Mouse (Mus musculus): ENCODE results near the gene Hmga2.

Gene Hmga2

DNA sequence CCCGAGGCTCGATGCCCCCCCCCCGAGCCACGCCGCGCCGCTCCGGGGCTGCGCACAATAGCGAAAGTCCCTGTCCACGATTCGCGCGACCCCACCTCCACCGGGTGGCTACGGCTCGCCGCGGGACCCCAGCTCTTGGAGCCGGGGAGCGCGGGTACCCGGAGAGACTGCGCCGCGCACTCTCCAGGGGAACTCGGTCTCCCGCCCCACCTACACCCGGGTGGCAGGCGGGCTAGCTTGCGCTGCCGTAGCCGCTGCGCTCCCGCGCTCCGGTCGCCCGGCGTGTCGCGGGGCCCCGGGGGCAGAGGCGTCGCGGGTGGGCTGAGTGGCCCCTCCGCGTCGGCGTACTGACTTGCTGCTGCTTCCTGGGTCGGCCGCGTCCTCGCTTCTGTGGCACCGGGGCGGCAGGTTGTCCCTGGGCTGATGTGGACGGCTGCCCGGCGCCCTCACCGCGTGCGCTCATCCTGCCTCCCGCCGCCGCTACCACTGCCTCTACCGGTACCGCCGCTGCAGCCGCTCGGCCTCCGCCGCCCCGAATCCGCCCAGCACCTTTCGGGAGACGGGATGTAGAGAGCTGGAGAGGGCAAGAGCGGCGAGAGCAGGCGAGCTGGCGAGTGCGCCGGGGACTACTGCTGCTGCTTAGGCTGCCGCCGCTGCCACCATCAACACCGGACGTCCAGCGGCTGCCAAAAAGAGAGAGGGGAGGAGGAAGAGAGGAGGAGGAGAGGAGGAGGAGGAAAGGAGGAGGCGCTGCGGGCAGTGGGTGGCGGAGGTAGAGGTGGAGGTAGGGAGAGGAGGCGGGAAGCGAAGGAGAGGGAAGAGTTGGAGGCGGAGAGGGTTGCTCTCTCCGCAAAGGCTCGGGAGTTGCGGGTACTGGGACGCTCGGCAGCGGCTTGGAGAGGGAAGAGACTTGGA is at the start of gene Hmga2:
Gene Hmga2 (minus strand): TSS at position 869 of the 915 bp plus-strand sequence.
- DNase-seq (ENCODE audit: low read depth, low spot score) = no peak

DNA sequence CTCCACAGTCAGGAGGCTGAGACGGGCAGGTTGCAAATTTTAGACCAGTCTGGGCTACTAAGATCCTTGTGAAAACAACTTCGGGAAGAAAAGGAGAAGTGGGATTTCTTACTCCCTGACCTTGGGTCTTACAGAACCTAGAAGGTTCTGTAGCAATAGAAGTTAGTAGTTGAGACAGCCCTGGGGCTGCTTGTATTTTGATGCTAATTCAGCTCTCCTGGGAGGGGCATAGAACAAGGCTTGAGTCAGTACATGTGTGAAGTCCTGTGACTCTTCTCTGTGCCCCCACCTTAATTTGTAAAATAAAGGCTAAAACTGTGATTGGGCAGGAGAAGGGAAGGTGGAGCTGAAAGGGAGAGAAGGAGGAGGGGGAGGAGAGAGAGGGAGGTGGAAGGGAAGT is 46.7 kb upstream of the Hmga2 start:
- DNase-seq (ENCODE audit: low read depth, low spot score) = no peak

DNA sequence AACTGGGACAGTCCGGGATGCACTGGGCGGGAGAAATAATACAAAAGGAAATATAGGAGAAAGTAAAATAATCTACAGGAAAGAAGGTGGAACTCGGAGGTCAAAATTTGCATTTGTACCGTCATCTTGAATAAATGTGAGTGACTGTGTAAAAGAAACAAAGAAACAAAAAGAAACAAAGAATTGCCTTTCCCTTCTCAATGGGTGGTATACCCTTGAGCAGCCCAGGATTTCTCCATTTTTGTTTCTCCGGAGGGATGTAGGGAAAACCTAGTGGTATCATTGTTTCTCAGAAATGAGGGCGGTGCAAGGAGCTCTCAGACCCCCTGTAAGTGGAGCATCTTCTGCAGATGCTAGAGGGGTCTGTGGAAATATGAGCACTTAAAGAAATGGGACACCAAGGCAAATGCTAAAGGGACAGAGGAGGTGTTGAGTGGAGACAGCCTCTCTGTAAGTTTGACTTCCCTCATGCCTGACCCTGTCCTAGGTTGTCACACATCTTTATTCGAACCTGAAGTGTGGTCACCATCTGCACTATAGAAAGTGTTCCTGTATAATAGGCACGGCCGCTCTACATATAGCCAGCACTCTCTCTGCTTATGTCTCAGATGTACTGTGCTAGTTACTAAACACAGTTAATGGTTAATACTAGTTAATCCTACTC is 45.8 kb upstream of the Hmga2 start:
- no peak for DNase-seq (ENCODE audit: low read depth, low spot score)

DNA sequence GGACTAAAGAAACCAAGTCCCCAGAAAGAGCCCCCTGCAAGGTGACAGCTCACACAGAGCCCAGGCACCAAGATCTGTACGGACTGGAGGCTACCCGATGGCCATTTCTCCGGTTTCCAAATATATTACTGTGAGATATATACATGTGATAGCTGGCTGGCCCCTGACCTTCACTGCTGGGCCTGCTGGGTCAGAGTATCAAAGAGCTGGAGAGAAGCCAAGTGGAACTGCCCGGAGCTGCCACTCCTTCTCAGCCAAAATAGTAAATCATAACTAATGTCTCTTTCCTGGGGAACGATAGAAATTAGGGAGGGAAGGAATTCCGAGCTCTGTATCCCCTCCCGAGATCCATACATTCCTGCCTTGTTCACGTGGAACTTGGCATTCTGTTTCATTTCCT is 40.0 kb upstream of the Hmga2 start:
- no peak for DNase-seq (ENCODE audit: low read depth, low spot score)

DNA sequence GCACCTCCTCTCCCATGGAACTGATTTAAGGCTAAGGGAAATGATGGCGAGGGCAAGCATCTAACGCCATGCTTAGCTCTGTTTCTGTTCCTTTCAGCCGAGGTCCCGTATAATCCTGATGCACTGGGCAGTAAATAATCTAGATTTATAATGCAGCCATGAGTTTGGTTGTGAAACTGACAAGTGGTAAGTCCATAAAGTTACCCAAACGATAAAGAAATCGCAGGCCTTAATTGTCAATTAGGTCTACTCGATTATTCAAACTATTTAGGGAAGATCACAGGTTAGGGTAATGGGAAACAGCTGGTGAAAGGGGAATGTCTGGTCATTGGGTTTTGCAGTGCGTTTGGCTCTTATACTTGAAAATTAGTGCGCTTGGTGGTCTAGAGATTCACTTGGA is 37.5 kb upstream of the Hmga2 start:
- DNase-seq (ENCODE audit: low read depth, low spot score) = no peak

DNA sequence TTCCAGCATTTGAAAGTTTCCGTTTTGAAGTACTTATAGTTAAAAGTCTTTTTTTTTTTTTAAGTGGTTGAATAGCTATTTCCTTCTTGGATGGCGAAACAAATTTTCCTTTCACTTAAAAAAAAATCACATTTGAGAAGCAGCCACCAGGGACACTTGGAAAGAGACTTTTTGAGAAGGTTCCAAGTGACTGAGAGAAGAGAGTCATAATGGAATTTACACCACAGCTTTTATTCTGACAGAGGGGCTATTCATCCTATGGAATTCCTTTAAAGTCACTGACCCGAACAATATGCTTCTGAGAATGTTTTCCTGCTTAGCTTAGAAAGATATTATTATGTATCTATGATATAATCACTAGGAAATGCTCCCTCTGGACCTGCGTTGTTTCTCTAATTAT is 36.7 kb upstream of the Hmga2 start:
- no peak for DNase-seq (ENCODE audit: low read depth, low spot score)

DNA sequence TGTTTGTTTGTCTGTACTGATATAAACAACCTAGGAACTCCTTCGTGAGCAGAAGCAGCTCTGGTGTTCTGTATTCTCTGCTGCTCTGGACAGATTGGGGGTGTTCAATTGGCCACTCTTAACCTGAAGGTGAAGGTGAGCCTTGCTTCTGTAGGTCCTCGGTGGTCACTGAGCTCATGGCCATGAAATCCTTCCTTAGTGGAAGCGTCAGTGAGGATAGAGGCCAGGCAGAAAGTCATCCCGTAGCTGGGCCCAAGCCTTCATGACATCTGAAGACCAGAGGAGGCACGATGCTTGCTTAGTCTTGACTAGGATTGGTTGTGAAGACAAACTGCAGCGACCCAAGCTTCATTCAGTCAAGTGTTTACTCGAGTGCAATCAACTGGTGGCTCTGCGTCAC is 35.9 kb upstream of the Hmga2 start:
- no peak for DNase-seq (ENCODE audit: low read depth, low spot score)

DNA sequence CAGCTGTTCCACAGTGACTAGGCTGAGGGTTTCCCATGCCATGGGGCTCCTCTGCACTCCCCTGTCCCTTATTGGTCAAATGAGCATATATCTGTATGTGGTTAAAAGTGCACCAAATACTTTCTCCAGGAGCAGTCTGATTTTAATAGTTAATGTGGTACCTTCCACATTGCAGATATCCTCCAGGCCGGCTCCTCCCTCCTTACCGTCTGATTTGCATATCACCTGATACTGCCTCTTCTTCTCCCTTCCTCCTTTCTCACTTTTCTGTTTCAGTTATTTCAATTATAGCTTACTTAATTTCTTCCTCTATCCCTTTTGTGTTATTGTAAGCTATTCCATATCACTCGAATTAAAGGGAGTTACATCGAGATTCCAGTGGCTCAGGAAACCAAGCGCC is 27.7 kb upstream of the Hmga2 start:
- no peak for DNase-seq (ENCODE audit: low read depth, low spot score)

DNA sequence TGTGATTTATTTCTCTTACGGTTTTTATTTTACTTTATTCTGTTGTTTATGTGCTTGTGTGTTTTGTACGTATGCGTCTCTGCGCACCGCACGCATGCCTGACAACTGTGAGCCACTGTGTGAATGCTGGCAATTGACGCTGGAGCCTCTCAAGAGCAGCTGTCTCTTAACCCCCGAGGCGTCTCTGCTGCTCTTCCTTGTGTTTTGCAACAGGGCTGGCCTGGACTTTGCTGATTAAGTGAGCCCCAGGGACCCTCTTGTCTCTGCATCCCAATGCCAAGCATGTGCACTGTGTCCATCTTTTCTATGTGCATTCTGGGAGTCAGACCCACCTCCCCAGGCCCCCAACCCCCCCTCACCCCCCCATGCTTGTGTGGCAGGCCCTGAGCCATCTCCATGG is 24.5 kb upstream of the Hmga2 start:
- DNase-seq (ENCODE audit: low read depth, low spot score) = no peak

DNA sequence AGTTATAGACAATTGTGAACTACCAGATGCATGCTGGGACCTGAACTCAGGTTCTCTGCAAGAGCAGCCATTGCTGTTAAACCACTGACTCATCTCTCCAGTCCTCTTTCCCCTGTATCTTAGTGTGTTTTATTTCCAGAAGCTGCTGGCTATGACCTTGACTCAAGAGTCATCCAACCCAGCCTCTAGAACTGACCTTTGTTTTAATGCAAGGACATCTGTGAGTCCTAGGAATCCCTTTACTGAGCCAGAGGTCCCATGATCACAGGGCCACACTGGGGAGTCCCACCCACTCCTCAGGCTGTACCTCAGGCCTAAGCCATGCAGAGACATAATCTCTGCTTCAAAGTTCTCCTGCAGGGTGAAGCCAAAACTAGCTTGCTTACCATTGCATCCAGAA is 21.8 kb upstream of the Hmga2 start:
- DNase-seq (ENCODE audit: low read depth, low spot score) = no peak

DNA sequence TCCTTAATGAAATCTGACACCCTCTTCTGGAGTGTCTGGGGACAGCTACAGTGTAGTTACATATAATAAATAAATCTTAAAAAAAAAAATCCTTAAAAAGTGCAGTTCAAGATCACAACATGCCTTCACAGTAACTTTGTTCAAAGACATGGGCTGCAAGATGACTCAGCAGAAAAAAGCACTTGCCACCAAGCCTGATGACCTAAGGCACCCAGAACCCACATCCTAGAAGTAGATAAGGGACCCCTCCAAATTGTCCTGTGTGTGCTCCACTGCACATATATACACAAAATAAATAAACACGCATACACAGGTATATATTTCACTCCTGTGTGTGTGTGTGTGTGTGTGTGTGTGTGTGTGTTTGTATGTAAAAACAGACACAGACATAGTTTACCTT is 18.4 kb upstream of the Hmga2 start:
- DNase-seq (ENCODE audit: low read depth, low spot score) = no peak

DNA sequence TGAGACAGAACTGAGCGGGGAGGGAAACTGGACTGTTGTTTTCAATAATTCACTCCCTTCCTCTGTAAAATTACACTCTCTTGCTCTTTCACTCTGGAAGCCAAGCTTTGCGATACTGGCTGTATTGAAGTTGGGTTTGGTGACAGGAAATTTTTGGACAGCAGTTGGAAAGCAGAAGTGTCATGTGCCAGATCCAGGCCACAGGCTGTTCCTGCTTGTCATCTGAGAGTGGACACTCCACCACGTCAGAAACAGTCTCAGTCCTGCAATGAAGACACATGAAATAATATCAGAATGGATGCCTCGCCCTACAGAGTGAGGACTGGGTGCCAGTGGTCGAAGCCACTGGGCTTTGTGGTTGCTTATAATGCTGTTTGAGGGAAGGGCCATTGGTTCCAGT is 15.2 kb upstream of the Hmga2 start:
- DNase-seq (ENCODE audit: low read depth, low spot score) = no peak

DNA sequence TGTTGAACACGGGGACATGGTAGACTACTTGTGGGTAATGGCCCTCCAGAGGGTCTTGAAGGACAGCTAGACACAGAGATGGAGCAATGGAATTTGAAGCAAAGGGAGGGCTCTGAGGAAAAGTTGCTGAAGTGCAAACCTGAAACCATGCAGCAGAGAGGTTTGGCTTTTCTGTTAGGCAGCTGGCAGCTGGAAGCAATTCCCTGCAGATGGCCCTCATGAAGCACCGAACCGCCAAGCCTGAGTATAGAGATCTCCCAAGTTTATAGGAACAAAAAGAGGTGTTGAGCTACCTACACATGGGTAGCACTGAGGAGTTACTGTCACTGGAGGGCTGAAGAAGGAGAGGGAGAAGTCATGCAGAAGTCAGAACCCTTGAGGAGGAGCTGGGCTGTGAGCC is 13.3 kb upstream of the Hmga2 start:
- no peak for DNase-seq (ENCODE audit: low read depth, low spot score)

DNA sequence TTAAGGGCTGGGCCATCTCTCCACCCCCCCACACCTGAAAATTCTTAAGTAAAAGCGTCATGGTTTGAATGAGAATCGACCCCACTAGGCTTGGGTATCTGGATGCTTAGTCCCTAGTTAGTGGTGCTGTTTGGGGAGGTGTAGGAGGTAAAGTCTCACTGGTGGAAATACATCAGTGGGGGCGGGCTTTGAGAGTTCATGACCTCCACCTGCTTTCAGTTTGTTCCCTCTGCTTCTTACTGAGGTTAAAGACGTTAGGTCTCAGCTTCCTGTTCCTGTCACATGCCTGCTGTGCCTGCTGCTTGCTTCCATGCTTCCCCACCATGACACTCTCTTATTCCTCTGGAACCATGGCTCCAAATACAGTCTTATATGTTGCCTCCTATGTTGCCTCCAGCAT is 12.3 kb upstream of the Hmga2 start:
- no peak for DNase-seq (ENCODE audit: low read depth, low spot score)

DNA sequence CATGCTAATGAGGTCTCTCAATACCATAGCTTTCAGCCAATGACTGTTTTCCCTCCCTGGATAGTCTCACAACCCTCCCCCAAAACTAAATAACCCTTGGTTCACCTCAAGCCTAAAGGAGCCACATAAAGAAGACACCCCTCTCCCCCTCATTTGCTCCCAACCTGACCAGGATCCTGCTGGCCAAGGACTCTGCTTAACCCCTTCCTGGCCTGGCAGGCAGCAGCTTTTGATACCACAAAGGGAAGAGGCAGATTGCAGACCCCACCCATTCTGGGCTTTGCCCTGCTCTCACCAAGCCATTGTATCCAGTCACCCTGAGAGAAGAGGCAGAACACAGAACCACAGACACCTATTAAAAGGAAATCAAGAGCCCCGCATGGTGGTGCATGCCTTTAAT is 11.6 kb upstream of the Hmga2 start:
- DNase-seq (ENCODE audit: low read depth, low spot score) = no peak

DNA sequence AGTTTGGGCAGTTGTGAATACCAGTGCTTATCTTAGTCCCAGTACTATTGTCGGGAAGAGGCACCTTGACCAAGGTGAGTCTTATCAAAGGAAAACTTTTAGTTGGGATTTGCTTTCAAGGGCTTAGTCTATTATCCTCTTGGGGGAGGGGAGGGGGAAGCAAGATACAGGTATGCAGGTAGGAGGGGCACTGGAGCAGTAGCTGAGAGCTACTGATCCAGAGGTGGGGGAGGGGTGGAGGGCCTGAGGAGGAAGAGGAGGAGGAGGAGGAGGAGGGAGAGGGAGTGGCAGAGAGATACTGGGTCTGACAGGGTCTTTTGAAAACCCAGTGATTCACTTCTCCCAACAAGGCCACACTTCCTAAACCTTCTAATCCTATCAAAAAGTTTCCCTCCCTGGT is 9.2 kb upstream of the Hmga2 start:
- no peak for DNase-seq (ENCODE audit: low read depth, low spot score)

DNA sequence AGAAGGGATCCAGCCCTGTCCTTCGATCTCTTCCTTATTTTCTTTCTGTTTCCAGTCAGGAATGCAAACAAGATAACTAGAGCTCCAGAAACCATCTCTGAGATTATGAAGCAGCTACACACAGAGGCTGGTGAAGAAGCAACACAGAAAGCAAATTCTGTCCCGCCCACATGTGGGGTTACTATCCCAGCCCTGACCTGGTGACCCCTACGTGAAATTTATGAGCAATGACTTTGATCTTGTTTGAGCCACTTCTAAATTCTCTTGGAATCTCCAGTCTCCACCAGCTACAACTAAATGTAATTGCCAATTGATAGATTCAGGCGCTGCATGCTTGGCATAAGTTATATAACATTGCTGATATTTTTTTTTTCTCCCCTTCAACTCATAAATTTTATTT is 7.9 kb upstream of the Hmga2 start:
- no peak for DNase-seq (ENCODE audit: low read depth, low spot score)

DNA sequence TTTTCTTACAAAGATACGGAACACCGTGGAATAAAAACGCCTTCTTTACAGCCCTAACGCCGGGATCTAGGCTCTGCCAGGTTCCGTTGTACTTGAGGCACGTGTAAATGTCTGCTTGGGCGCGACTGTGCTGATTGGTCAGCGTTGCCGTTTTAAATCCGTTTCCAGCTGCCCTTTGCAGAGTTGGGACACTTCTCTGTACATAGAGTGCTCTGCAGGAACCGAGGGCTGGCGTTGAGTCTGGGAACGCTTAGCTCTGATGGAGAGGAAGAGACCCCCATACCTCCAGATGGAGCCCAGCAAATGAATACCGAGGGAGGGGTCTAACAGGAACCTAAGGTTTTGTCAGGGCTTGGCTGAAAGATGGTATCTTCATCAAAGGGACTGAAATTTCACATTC is 1.9 kb upstream of the Hmga2 start:
- DNase-seq (ENCODE audit: low read depth, low spot score) = no peak

DNA sequence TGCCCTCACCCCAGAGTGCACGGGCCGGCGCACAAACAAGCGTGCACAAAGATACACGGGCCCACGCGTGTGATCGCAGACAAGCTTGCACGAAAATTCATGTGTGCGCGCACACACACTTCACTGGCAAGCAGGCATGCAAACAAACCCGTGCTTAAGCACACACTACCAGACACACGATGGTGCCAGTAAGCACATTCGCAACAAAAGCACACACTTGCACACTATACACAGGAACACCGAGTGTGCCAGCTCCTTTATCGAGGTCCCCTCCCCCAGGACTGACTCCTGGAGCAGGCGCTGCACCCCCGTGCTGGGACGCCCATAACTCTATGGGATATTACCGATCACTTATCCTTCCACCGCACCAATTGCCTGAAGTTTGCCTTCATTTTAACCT is 1.2 kb upstream of the Hmga2 start:
- DNase-seq (ENCODE audit: low read depth, low spot score) = no peak

DNA sequence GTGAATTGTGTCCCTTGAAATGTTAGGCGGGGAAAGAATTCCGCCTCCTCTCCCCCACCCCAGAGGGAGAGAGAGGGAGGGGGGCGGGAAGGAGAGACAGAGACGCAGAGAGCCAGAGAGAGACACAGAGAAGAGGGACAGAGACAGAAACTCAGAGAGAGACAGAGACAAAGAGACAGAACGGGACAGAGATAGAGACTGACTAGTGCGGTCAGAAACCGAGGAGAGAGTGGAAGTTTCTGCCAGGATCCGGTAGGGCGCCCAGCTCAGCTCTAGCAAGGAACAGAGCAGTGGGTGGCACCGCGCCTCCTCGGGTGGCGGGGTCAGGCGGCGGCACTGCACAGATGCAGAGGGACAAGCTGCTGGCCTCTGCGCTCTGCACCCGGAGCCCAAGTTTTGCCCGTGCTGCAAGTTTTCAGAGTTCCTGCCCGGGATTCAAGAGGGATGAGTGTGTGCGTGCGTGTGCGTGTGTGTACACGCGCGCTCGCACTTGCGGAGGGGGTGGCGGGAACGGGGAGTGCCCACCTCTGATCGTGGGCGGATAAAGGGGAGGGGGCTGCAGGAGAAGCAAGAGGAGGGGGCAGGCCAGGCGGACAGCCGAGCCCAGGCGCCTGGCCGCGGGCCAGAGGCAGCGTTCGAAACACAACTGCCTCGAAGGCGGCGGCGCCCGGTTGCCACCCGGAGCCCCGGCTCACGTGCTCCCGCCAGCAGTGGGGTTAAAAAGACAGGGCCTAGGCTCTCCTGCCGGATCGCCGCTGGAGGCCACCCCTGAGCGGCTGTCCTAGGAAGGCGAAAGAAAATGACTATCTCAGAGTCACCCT is 457 bp upstream of the Hmga2 start:
- DNase-seq (ENCODE audit: low read depth, low spot score) = no peak

DNA sequence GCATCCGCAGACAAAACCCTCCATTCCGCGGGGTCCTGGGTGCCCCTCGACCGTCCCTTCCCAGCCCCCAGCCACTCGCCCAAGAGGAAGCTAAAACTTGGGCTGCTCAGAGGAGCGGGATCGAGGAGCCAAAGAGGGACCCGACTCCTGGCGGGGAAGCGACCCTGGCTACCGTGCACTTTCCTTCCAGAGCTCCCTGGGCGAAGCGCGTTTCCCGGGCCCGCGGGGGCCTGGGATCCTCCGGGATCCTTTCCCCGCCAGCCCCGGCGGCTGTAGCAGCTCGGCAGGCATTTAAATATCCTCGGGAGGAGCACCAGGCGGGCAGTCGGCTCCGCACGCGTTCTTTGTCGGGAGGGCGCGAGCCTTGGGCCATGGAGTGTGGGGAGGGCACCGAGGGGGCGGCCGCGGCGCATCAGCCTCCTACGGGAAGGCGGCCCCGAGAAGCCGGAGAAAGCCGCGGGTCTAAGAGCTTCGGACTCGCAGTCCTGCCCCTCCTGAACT is 1.2 kb downstream of the Hmga2 start:
- DNase-seq (ENCODE audit: low read depth, low spot score) = no peak

DNA sequence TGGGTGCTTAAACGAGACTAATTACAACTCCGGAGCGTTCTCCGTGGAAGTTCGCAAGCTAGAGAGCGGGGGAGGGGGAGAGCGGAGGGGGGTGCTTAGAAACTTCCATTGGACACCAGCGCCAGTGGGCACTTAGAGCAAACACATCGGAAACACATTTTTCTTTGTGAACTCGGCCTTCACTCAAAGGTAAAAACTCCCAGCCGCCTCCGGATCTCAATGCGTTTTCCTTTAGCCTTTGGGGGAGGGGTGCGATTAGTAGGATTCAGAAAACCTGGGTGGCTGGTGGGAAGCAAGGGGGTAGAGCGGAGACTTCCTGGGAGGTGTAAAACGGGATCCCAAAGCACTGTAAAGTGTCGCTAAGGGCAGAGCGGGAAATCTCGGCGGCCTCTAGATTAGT is 2.0 kb downstream of the Hmga2 start:
- DNase-seq (ENCODE audit: low read depth, low spot score) = no peak

All from retina, adult 2 months (tissue).